Mouse (Mus musculus) T-cell, adult 2 months (primary cell): ENCODE measurements around the gene Celf2.
"Not testable (repeated sequence)": the region's sequence is repeated elsewhere in the genome, so short reads cannot be mapped to it uniquely, and the experiment has no call there.

Experiments used
- DNase-seq: peaks from one replicate; pipeline ENCODE4 v3.0.0; 2022; ENCODE audit warnings: low spot score

The Celf2 gene

GRCm38 (mm10) chr2:6594736-6595135 is 914.6 kb downstream of the Celf2 start:
- no peak for DNase-seq

DNA sequence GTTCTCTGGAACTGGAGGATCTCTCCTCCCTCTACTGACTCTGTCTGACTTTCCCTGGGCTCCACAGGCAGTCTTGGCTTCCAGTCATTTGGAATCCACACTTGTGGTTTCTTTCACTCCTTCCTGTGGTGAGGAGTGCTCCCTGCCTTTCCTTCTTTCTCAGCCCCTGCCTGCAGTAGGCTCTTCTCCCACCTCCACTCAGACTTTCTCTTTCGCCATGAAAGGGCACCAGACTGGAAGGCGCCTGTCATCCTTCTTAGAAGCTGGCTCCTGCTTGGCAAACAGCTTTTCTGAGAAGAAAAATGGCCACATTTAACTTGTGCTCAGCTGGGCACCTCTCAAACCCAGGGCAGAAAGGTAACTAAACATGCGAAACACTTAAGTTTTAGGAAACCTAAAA is 915.2 kb downstream of the Celf2 start:
- no peak for DNase-seq

DNA sequence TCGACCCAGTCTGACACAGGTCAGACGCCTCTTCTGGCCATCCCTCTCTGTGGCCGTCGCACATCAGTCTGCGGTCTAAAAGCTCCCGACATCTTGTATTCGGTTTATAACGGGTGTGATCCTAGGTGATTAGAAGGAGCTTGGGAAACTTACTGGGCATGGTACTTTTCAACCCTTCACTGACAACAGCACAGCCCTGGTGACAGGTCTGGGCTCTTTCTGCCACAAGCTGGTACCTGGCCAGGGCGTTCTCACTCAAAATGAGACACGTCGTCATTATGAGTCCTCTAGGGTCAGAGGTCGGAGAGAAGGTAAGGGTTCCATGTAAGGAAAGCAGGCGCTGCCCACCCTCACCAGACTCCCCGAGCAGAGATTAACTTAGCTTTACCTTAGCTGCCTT is 915.6 kb downstream of the Celf2 start:
- DNase-seq: no peak

- no peak for DNase-seq
Observed at GRCm38 (mm10) chr2:6586122-6586681, 923.2 kb downstream of the Celf2 start.

DNA sequence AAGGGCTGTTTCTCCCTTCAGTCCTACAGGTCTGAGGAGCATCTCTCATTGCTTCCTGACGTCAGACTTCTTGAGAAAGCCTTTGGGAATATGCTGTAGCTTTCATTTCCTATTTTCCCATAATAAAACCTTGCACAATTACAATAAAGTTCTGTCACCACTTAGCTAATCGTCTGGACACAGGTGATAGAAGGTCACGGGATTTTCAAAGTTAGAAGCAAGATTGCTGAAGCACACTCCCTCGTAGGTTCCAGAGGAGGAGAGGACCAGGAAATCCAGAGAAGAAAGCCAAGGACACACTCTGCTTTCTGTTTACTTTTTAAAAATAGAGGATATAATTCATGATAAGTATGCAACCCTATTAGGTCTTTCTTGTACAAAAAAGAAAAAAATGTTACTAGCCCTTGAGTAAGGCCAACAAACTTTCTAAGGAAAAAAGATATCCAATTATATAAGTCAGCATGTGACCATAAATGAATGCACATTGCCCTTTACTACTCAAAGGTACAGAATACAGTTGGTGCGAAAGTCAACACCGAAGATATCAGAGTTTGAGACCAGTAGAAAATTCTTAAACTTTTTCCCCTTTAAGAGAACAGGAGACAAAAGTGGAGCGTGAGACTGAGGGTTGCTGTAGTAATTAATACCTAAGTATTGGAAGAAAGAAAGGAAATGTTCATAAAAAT is 924.2 kb downstream of the Celf2 start:
- no peak for DNase-seq

GRCm38 (mm10) chr2:6582711-6583110 is 926.7 kb downstream of the Celf2 start:
- DNase-seq: no peak

DNA sequence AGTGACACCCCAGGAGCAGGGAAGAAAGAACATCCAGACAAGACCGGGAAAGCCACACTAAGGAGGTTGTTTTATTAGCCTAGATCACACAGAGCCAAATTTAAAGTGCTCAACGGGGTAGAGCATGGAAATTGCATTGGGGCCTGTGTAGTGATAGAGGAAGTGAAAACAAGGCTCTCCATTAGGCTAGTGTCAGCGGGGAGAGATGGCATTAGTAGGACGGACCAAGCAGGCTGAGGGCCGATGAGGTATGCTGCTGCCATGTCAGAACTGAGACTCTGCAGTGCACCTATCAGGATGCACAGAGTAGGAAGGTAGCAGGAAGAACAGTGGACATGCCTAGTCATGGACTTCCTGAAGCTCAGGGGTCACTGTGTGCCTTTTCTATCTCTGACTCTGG is 929.3 kb downstream of the Celf2 start:
- no peak for DNase-seq

DNA sequence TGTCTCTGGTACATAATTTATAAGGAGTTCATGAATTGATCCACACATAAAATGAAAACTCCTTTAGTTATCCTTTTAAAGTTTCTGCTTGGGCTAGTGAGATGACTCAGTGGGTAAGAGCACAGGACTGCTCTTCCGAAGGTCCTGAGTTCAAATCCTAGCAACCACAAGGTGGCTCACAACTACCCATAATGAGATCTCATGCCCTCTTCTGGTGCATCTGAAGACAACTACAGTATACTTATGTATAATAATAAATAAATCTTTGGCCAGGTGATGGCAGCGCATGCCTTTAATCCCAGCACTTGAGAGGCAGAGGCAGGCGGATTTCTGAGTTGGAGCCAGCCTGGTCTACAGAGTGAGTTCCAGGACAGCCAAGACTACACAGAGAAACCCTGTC is 934.0 kb downstream of the Celf2 start:
- DNase-seq: not testable (repeated sequence)

DNA sequence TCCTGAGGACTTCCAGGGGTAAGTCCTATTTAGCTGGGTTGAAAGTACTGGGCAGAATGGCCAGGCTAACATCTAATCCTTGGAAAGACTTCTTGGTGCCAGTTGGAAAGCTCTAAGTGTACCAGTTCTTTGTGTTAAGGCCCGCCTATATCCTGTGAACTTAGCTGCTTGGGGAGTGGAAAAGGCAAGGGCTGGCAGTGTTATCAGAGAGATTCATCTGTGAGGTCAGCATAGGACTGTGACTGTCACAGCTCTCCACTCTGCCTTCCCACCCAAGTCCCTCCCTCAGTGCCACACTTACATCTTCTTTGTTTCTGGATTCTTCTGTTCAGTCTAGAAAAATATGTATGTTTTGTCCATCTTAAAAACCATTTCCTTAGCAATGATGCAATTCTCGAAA is 935.7 kb downstream of the Celf2 start:
- DNase-seq: no peak

DNA sequence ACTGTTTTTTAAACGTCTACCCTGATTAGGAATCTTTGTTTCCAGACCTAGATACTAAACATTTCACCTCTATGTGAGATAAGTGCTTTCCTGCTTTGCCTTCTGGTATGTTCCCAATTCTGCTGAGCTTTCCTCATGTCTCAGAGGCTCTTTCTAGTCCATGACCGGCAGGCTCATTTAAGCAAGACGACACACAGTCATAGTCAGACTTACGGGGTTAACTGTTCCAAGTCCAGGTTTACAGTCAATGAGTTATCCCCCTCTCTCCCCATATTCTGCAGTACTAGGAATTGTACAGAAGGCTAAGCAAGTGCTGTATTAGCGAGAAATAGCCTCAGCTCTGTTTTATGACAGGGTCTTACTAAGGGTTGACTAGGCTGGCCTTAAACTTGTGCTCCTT is 936.4 kb downstream of the Celf2 start:
- no peak for DNase-seq

- no peak for DNase-seq
Observed at GRCm38 (mm10) chr2:6569040-6569542, 940.3 kb downstream of the Celf2 start.

DNA sequence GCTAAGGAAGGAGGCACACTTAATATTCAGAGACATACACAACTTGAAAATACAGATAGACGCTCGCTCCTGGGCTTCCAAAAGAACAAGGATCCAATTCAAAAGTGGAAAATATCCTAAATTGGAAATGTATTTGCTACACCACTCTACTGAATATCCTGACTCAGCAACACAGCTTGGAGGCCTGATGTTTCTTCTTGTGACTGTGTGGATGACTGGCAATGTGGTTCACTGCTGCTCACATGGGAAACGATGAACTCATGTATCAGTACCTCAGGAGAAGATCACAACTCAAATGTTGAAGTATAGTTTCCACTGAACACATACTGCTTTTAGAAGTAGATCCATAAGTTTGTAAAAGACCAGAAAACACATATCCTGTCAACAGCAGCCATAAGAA is 944.2 kb downstream of the Celf2 start:
- DNase-seq: no peak

DNA sequence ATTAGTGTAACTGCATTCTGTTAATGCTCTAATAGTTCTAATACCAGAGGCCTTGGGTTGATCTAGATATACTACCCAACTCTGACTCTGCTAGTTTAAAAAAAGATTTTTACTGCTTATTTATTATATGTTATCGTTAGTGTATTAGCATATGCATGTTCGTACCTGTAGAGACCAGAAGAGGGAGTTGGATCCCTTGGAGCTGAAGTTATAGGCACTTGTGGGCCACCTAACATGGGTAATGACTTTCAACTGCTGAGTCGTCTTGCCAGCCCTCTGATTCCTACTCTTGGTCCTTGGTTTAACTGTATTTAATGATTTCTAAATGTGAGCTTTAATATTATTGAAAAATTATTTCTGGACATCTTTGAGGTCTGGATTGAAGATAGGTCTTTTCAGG is 948.0 kb downstream of the Celf2 start:
- DNase-seq: no peak

DNA sequence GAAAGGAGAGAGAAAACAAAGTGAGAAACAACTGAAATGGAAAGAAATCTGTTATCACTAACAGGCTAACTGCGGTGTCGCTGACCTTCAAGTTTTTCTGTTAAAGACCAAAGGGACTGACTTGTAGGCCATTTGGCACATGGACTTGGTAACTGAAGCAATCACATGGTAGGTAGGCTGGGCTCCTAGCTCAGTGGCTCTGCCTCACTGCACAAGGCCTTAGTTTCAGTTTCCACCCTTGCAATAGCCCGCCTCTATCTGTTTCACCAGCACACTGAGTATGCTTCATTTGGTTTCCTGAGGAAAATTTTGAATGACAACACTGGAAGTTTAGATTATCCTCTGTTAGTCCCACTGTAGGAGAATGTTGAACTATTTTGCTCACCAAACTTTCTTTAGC is 948.6 kb downstream of the Celf2 start:
- DNase-seq: no peak

DNA sequence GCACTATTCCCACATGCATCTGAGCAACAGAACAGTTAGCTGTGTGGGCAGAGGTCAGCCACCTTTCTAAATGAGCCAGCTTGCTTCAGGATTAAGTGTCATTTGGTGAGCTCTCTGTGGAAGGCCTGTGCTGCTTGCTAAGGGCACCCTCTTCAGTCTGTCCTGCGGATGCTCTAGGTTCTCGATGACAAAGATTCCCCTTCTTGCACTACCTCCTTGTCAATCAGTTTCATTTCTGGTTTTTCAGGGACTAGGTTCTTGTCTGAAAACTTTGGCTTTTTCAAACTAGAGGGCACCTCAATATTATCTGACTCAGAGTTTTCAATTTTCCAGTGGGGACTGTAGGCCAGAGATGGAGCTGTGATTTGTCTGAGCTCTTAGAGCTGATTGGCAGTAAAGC is 949.8 kb downstream of the Celf2 start:
- DNase-seq: no peak

DNA sequence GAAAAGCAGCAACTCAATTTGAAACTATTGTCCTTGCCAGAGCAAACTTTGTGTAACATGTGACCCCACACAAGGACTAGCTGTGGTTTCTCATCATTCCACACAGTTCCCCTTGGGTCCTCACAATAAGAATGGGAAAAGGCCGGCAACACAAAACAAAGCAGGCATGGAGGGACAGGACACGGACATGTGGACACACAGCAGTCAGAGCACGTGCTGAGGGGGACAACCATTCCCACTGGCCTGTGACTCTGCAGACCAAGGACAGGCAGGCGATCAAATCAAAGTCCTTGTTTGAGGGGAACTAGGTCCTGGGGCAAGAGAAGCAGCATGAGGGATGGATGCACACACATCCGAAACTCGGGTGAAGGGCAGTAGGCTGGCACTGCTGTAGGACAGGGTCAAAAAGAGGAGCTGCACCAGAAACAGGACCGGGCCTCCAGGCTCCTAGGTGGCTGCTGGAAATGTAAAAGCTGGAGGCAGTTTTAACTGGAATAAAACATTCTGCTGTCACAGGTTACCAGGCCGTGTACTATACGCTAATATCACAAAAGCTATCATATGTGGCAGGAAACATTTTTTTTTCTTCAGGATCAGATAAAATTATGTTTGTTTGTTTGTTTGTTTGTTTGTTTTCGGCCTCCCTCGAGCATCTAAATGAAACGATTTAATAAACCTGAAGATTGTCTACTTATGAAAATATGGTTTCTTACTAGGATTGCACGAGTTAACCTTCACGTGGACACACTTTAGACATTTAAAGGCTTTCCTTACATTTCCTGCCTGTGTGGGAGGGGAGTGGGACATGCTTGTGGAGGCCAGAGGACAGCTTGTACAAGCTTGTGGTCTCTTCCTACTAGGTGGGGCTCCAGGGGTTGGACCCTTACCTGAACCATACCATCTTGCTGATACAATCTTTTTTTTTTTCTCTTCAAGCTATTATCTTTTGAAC is 950.8 kb downstream of the Celf2 start:
- no peak for DNase-seq

GRCm38 (mm10) chr2:6557749-6558148 is 951.6 kb downstream of the Celf2 start:
- no peak for DNase-seq

- no peak for DNase-seq
Observed at GRCm38 (mm10) chr2:6556913-6557312, 952.5 kb downstream of the Celf2 start.

DNA sequence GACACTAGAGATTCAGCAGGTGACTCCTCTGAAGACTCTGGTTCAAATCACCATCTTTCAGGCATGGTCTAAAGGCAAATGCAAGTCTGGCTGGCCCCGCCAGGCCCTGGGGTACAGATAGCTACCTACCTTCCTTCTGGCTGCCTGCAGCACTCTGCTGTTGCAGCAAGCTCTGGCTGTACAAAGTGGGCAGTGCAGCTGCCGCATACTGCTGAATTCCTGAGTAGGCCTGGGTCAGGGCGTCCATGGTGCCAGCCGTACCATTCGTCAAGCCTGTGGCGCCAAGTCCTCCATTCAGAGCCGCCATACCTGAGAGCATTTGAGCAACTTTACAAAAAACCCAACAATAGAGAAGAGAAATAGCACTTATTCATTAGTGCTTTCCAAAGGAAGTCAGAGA is 955.7 kb downstream of the Celf2 start:
- DNase-seq: no peak

GRCm38 (mm10) chr2:6549251-6549650 is 960.1 kb downstream of the Celf2 start:
- no peak for DNase-seq

GRCm38 (mm10) chr2:6547139-6547664 is 962.2 kb downstream of the Celf2 start:
- no peak for DNase-seq

GRCm38 (mm10) chr2:6546462-6547138 is 962.8 kb downstream of the Celf2 start:
- DNase-seq: no peak
